Mouse (Mus musculus): ENCODE results near the gene Chit1.

Chit1 gene

GRCm38 (mm10) chr1:134110979-134111378 lies at the start of gene Chit1:
Gene Chit1, plus strand, starts transcription at chr1:134111242.
- DNase-seq (ENCODE audit: low read depth, low spot score): no peak

GRCm38 (mm10) chr1:134061915-134062314 lies 49.1 kb upstream of the Chit1 start:
- no peak for DNase-seq (ENCODE audit: low read depth, low spot score)

GRCm38 (mm10) chr1:134062411-134063085 lies 48.5 kb upstream of the Chit1 start:
- DNase-seq (ENCODE audit: low read depth, low spot score): peak; percentile 53

GRCm38 (mm10) chr1:134063086-134063772 lies 47.8 kb upstream of the Chit1 start:
- peak; percentile 79 for DNase-seq (ENCODE audit: low read depth, low spot score)

- DNase-seq (ENCODE audit: low read depth, low spot score): peak; percentile 58
Observed at GRCm38 (mm10) chr1:134063773-134064125, 47.3 kb upstream of the Chit1 start.

- DNase-seq (ENCODE audit: low read depth, low spot score): no peak
Observed at GRCm38 (mm10) chr1:134064296-134064831, 46.7 kb upstream of the Chit1 start.

GRCm38 (mm10) chr1:134065241-134065809 lies 45.7 kb upstream of the Chit1 start:
- no peak for DNase-seq (ENCODE audit: low read depth, low spot score)

GRCm38 (mm10) chr1:134066554-134066953 lies 44.5 kb upstream of the Chit1 start:
- DNase-seq (ENCODE audit: low read depth, low spot score): no peak

GRCm38 (mm10) chr1:134067143-134067619 lies 43.9 kb upstream of the Chit1 start:
- DNase-seq (ENCODE audit: low read depth, low spot score): peak; percentile 43

GRCm38 (mm10) chr1:134070099-134070669 lies 40.9 kb upstream of the Chit1 start:
- no peak for DNase-seq (ENCODE audit: low read depth, low spot score)

GRCm38 (mm10) chr1:134071411-134072018 lies 39.5 kb upstream of the Chit1 start:
- no peak for DNase-seq (ENCODE audit: low read depth, low spot score)

- DNase-seq (ENCODE audit: low read depth, low spot score): no peak
Observed at GRCm38 (mm10) chr1:134073061-134073564, 37.9 kb upstream of the Chit1 start.

GRCm38 (mm10) chr1:134073658-134074057 lies 37.4 kb upstream of the Chit1 start:
- DNase-seq (ENCODE audit: low read depth, low spot score): no peak

GRCm38 (mm10) chr1:134074184-134074583 lies 36.9 kb upstream of the Chit1 start:
- no peak for DNase-seq (ENCODE audit: low read depth, low spot score)

GRCm38 (mm10) chr1:134074606-134075005 lies 36.4 kb upstream of the Chit1 start:
- DNase-seq (ENCODE audit: low read depth, low spot score): no peak

GRCm38 (mm10) chr1:134075532-134075931 lies 35.5 kb upstream of the Chit1 start:
- no peak for DNase-seq (ENCODE audit: low read depth, low spot score)

- DNase-seq (ENCODE audit: low read depth, low spot score): no peak
Observed at GRCm38 (mm10) chr1:134076789-134077188, 34.3 kb upstream of the Chit1 start.

GRCm38 (mm10) chr1:134077389-134078060 lies 33.5 kb upstream of the Chit1 start:
- peak; percentile 73 for DNase-seq (ENCODE audit: low read depth, low spot score)

- peak; percentile 80 for DNase-seq (ENCODE audit: low read depth, low spot score)
Observed at GRCm38 (mm10) chr1:134078061-134078795, 32.8 kb upstream of the Chit1 start.

- DNase-seq (ENCODE audit: low read depth, low spot score): peak; percentile 99
Observed at GRCm38 (mm10) chr1:134078802-134079476, 32.1 kb upstream of the Chit1 start, which contains the start of gene Btg2. Gene Btg2, minus strand, starts transcription at chr1:134079120.

All from brain, adult 2 months (tissue).